Mouse (Mus musculus) kidney, embryonic 15.5 days (tissue): ENCODE measurements around the gene Zfp526. TPM values are rescaled to one million over a fixed set of nuclear protein-coding genes. Genes with fewer than 3 reads are reported as not detected.
"Not testable (repeated sequence)": the region's sequence is repeated elsewhere in the genome, so short reads cannot be mapped to it uniquely, and the experiment has no call there.

Experiments
- ATAC-seq: fragments of 200-750 bp; cut with Nextera tagmentation; replicated peaks from 2 replicates; pipeline ENCODE4 v1.8.0; 2017; ENCODE audit warnings: moderate TSS enrichment; ENCODE audit not compliant: low FRiP score
- H3K27ac ChIP-seq: fragments of 300-500 bp; sonication (generic); 2 replicates; pipeline ENCODE4 v1.5.1; 2015; ENCODE audit warnings: mild to moderate bottlenecking, inconsistent platforms
- H3K27me3 ChIP-seq: fragments of 300-500 bp; sonication (generic); 2 replicates; pipeline ENCODE4 v1.6.1; 2015; ENCODE audit warnings: inconsistent platforms
- H3K36me3 ChIP-seq: fragments of 300-500 bp; sonication (generic); 2 replicates; pipeline ENCODE4 v1.6.1; 2015; ENCODE audit warnings: inconsistent platforms
- H3K4me1 ChIP-seq: fragments of 300-500 bp; sonication (generic); 2 replicates; pipeline ENCODE4 v1.6.1; 2015; ENCODE audit warnings: inconsistent platforms
- H3K4me2 ChIP-seq: fragments of 300-500 bp; sonication (generic); 2 replicates; pipeline ENCODE4 v1.6.1; 2015; ENCODE audit warnings: moderate library complexity, mild to moderate bottlenecking, inconsistent platforms
- H3K4me3 ChIP-seq: fragments of 300-500 bp; sonication (generic); replicated peaks from 2 replicates; pipeline ENCODE4 v1.5.1; 2015; ENCODE audit warnings: mild to moderate bottlenecking, inconsistent platforms
- H3K9ac ChIP-seq: fragments of 300-500 bp; sonication (generic); 2 replicates; pipeline ENCODE4 v1.6.1; 2015; ENCODE audit warnings: mild to moderate bottlenecking, inconsistent platforms
- H3K9me3 ChIP-seq: fragments of 300-500 bp; sonication (generic); replicated peaks from 2 replicates; pipeline ENCODE4 v1.6.1; 2016; ENCODE audit warnings: inconsistent platforms
- WGBS: fragments of 180-500 bp; shearing (Covaris S2); methylation state at CpG from one replicate; pipeline ENCODE4 v1.1.7; 2015; ENCODE audit warnings: mixed read lengths; 5-methylcytosine and 5-hydroxymethylcytosine counted together
- polyA plus RNA-seq: library from polyadenylated mRNA; unstranded; fragments of >200 nt; fragmentation: Nextera tagmentation; extraction: Ambion mirVana; gene quantifications from 2 replicates; pipeline ENCODE4 v1.2.1, GENCODE M21; 2015

Gene Zfp526
- polyA plus RNA-seq, 1 experiment from 2014 or later: 2.5 TPM

DNA sequence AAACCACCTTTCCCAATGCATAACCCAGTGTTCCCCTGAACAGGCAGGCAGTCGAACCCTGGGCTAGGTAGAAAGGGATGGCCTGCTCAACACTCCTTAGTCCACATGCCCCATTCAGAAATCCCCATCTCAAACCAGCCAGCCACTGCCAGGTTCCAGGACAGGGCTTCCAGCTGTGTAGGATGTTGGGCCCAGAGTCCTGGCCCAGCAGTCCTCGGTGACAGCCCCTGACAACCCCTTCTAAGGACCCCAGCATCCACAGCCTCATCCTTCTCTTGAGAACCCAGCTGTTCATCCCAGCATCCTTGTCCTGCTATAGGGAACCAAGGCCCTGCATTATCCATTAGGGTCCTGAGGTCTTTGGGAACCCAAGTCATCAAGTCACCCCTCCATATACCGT is 26.3 kb downstream of the Zfp526 start:
- peaks cover 36% of the 10 kb centered on the region for H3K36me3 ChIP-seq
- peak overlapping the region; percentile 94 for H3K4me2 ChIP-seq
- peaks cover 69% of the 10 kb centered on the region for H3K4me1 ChIP-seq
- ATAC-seq: no peak
- no peaks in the 10 kb centered on the region for H3K27me3 ChIP-seq
- no peaks in the 10 kb centered on the region for H3K9me3 ChIP-seq
- WGBS: 9% methylated on average over 3 of the region's 3 CpGs
- peak overlapping the region; percentile 98 for H3K27ac ChIP-seq
- peak overlapping the region; percentile 75 for H3K9ac ChIP-seq
- peak overlapping the region; percentile 76 for H3K4me3 ChIP-seq

DNA sequence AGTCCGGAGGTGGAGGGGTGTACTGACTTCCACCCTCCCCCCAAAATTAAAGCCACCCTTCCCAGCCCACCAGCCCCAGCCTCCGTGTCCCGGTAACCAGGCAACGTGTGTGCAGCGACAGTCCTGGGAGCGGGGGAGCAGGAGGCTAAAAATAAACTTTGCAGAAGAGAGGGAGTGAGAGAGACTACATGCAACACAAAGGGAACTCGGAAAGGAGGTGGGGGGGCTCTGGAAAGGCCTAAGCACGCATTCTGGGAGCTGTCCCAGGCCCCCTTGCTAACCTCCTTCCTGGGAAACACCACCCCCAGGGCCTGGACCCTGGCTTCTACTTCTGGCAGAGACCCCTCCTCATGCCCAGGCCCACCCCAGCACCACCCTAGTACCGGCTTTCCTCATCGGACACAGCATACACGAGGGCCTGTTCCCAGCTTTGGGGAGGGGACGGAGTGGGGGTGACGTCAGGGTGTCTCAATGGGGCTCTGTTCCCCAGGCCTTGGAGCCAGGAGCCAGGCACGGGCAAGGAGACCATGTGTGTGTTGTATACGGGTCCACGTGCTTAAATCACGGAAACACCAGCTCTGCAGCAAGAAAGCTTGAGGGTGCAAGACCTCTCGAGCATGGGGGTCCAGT is 26.9 kb downstream of the Zfp526 start:
- H3K27me3 ChIP-seq: no peaks in the 10 kb centered on the region
- ATAC-seq: no peak; the same call in 1 of the 2 replicates

DNA sequence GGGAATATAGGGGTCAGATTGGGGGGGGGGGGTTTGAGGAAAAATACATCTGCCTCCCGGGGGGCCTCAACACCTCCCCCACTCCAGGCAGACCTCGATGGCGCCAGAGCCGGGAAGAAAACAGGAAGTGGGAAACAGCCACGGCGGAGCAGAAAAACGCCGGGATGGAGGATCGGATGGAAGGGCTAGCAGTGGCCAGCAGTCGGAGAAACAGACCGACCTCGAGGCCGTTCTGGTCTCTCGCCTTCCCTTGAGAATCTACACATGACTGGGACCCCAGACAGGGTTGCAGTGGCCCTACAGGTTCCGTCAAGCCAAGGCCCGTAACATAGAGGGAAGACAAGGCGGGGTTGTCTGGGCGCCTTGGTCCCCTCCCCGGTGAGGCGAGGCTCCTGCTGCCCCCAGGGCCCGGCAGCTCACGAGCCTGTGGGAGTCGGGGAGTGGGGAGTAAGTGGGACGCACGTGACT is 27.7 kb downstream of the Zfp526 start:
- Histone ChIP-seq H3K9me3 (no peaks in the 10 kb centered on the region), H3K4me2 (peak overlapping the region; percentile 94), H3K36me3 (peaks cover 24% of the 10 kb centered on the region), H3K9ac (peak overlapping the region; percentile 75), H3K27ac (peak overlapping the region; percentile 98), H3K4me3 (peak overlapping the region; percentile 76), H3K4me1 (peaks cover 63% of the 10 kb centered on the region), H3K27me3 (no peaks in the 10 kb centered on the region)
- no peak; the same call in 1 of the 2 replicates for ATAC-seq
- 0% methylated on average over 25 of the region's 25 CpGs for WGBS

More for the DNA sequence above, 26.9 kb downstream of the Zfp526 start:
- H3K9me3 ChIP-seq: no peaks in the 10 kb centered on the region
- H3K9ac ChIP-seq: peak overlapping the region; percentile 75
- H3K36me3 ChIP-seq: peaks cover 30% of the 10 kb centered on the region
- peak overlapping the region; percentile 98 for H3K27ac ChIP-seq
- H3K4me1 ChIP-seq: peaks cover 68% of the 10 kb centered on the region
- peak overlapping the region; percentile 76 for H3K4me3 ChIP-seq
- 2% methylated on average over 18 of the region's 18 CpGs for WGBS
- H3K4me2 ChIP-seq: peak overlapping the region; percentile 94

DNA sequence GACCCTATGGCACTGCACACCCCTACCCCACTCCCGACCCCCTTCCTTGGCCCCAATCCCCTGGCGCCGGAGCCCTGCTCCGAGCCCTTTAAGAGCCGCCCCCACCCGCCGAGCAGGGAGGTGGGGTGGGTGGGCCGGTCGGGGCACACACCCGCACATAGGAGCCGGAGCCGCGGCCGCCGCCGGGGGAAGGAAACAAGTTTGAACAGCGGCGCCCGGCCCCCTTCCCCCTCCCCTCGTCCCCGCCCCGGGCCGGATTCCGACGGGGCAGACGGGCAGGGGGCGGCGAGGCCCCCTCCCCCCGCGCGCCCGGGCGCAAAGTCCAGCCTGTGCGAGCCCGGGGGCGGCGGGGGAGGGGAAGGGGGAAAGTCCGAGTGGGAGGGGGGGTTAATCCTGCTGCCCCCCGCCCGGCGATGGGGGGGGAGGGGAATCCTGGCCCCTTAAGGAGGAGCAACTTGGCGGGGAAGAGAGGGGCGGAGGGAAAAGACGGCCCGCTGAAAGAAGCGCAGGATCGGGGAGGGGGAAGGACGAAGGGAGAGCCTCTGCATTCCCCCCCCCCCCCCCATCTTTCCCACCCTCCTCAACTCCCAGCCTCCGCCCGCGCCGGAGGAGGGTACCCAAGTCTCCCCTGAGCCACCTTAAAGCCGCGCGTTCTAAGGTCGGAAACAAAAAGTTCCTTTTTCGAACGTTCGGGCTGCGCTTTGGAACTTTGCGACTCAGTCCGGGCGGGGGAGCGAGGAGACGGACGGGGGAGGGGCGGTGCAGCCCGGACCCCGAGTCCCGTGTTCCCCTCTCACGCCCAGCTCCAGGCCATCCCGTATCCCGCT is 28.3 kb downstream of the Zfp526 start:
- H3K36me3 ChIP-seq: peaks cover 19% of the 10 kb centered on the region
- H3K9me3 ChIP-seq: no peaks in the 10 kb centered on the region
- ATAC-seq: peak; percentile 67
- H3K4me3 ChIP-seq: peak overlapping the region; percentile 76
- peak overlapping the region; percentile 94 for H3K4me2 ChIP-seq
- peaks cover 56% of the 10 kb centered on the region for H3K4me1 ChIP-seq
- H3K27me3 ChIP-seq: no peaks in the 10 kb centered on the region
- peak overlapping the region; percentile 75 for H3K9ac ChIP-seq
- 0% methylated on average over 50 of the region's 73 CpGs for WGBS
- peak overlapping the region; percentile 98 for H3K27ac ChIP-seq

DNA sequence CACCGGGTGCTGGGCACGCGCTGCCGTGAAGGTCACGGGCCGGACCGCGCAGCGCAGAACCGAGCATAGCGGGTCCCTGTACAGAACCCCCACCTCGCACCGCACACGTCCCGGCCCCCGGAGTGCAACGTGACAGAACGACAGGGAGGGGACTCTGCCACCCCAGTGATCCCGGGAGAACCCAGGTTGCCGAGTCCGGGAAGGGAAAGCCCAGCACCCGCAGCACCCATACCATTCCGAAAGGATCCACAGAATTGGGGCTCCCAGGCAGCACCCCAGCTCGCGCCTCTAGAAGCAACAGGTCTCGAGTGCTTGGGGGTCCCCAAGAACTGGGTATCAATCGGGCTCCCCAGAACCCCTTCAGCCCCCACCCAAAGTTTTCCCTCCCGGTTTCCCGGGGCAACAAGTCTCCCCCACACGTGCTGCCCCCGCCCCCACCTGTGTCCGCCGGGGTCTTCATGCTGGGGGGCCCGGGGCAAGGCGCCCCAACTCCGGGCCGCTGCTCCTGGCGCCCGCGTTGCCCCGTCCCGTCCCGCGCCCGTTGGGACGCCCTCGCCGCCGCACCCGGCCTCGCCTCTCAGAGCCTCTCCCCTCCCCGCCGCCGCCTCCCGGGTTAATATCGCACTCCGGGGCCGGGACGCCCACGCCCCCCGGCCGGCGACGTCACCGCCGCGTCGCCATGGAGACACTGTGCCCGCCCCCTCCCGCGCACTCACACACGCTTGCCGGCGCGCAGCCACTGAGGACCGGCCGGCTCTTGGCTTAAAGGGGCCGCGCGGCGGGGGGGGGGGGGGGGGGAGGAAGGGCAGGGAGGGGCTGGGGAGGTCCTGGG is 29.1 kb downstream of the Zfp526 start, which contains the start of gene Erf:
Gene Erf, minus strand, starts transcription at position 621 of the 832 bp plus-strand sequence.
- under 1% methylated on average over 60 of the region's 81 CpGs for WGBS
- peaks cover 48% of the 10 kb centered on the region for H3K4me1 ChIP-seq
- peak within 1 kb of the TSS; percentile 76 for H3K4me3 ChIP-seq
- H3K9me3 ChIP-seq: no peaks in the 10 kb centered on the region
- peak within 1 kb of the TSS; percentile 98 for H3K27ac ChIP-seq
- peak within 1 kb of the TSS; percentile 75 for H3K9ac ChIP-seq
- peak within 1 kb of the TSS; percentile 94 for H3K4me2 ChIP-seq
- no peaks in the 10 kb centered on the region for H3K27me3 ChIP-seq
- H3K36me3 ChIP-seq: peaks cover 10% of the 10 kb centered on the region
- ATAC-seq: peak; percentile 78

DNA sequence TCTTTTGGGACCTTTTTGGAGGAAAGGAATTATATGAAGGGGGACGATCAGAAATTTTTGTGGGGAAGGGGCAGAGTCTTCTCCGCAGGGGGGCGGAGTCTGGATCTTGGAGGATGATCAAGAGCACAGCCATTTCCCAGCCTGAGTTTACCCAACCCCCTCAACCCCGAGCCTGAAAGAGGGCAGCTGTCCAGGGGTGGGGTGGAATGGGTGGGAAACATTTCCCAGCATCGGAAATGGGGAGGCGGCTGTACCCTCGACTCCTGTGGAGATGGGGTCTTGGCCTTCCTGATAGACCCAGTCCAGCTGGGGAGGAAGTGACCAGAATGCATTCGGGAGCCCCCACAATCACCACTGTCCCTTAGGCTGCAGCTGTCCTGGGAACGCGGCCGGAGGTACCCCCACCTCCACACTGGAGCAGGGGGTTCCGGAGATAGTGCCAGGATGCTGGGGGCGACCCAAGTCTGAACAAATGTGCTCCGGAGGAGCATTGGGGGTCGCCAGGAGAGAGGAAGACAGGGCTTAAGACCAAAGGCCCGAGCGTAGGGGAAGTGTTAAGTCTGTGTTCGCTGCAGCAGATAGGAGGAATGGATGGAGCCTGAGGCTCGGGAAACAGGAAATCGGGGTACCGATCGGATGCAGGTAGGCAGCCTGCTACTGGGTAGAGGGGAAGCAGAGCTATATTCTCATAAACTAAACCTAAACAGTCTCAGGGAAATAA is 30.0 kb downstream of the Zfp526 start:
- no peaks in the 10 kb centered on the region for H3K27me3 ChIP-seq
- peaks cover 39% of the 10 kb centered on the region for H3K4me1 ChIP-seq
- H3K9ac ChIP-seq: peak overlapping the region; percentile 56
- no peaks in the 10 kb centered on the region for H3K9me3 ChIP-seq
- H3K27ac ChIP-seq: peak overlapping the region; percentile 98
- WGBS: 2% methylated on average over 22 of the region's 22 CpGs
- peak; percentile 28 for ATAC-seq
- peak overlapping the region; percentile 94 for H3K4me2 ChIP-seq
- peak overlapping the region; percentile 76 for H3K4me3 ChIP-seq
- H3K36me3 ChIP-seq: peaks cover 2% of the 10 kb centered on the region; the same call in 1 of the 2 replicates

DNA sequence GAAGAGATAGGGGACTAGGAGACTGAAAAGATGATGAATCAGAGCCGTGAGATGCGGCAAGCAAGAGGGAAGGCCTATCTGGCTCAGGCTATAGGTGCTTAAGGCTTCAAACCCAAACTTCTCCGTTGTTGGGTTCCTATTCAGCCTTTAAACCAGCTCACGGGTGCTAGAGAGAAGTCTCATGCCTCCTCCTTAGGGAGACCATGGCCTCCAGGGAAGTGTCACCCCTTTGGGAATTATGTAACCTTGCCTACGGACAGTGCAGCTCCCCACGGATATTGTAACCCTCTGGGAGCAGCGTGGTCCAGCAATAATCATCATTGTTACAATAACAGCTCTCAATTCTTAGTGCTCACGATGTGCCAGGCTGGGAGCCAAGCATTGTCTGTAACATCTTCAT is 30.6 kb downstream of the Zfp526 start:
- H3K27ac ChIP-seq: peak overlapping the region; percentile 98
- peak overlapping the region; percentile 76 for H3K4me3 ChIP-seq
- no peak for ATAC-seq
- no peaks in the 10 kb centered on the region for H3K36me3 ChIP-seq
- H3K27me3 ChIP-seq: no peaks in the 10 kb centered on the region
- 16% methylated on average over 8 of the region's 8 CpGs for WGBS
- H3K4me1 ChIP-seq: peaks cover 34% of the 10 kb centered on the region
- peak overlapping the region; percentile 56; the same call in 1 of the 2 replicates for H3K9ac ChIP-seq
- peak overlapping the region; percentile 94 for H3K4me2 ChIP-seq
- H3K9me3 ChIP-seq: no peaks in the 10 kb centered on the region

DNA sequence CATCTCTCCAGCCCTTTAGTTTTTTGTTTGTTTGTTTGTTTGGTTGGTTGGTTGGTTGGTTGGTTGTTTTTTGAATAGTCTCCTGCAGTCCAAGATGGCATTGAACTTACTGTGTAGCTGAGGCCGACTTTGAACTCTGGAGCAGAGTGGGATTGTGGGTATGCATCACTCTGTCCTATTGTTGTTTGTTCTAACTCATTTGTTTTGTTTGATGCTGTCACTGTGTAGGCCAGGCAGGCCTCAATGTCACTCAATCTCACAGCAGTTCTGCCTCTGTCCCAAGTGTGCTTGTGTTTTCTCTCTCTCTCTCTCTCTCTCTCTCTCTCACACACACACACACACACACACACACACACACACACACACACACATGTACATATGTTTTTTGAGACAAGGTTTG is 40.7 kb downstream of the Zfp526 start:
- H3K27me3 ChIP-seq: no peaks in the 10 kb centered on the region
- ATAC-seq: no peak
- H3K9ac ChIP-seq: no peak overlapping the region
- H3K4me1 ChIP-seq: peaks cover 9% of the 10 kb centered on the region
- no peak overlapping the region for H3K4me2 ChIP-seq
- no peaks in the 10 kb centered on the region for H3K9me3 ChIP-seq
- no peak overlapping the region for H3K27ac ChIP-seq
- H3K4me3 ChIP-seq: no peak overlapping the region
- 82% methylated on average over 1 of the region's 1 CpGs for WGBS
- H3K36me3 ChIP-seq: no peaks in the 10 kb centered on the region

DNA sequence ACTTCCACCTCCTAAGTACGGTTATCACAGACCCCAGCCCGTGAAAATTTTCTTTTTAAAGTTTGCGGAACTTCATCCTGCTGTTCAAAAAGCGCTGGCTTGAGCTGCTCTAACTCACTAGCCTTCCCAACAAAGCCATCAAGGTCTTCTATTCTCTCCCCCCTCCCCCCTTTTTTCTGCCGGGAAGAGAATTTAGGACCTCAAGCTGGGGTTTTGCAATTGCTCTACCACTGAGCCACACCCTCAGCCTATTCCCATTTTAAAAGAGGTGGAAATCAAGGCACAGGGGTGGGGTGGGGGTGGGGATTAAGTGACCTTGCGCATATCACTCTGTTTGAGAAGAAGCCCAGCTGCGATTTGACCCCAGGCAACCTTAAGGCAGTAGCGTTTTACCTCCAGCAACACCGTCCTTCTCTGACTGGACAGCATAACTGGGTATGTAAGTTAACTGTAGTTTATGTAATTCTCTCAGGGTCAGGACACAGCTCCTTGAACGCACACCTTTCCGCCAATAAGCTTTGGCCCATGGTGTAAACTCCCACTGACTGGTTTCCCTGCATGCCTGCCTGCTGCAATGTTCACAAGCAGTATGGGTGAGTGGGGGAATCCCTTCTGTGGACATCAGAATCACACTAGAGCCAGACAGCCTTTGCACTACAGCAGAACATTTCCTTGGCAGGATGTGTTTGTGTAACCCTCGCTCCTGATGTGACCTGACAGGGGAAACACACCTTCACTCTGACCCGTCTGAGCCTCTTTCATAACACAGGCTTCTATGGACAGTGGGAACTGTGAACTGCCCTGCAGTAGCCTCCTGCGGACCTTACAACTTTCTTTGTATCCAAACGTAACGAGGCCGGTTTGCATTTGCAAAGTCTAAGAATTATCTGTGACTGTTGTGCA is 43.0 kb downstream of the Zfp526 start:
- H3K36me3 ChIP-seq: no peaks in the 10 kb centered on the region
- H3K4me1 ChIP-seq: peaks cover 18% of the 10 kb centered on the region
- H3K9ac ChIP-seq: no peak overlapping the region
- H3K4me3 ChIP-seq: no peak overlapping the region
- no peak for ATAC-seq
- H3K27me3 ChIP-seq: no peaks in the 10 kb centered on the region
- H3K27ac ChIP-seq: no peak overlapping the region
- no peaks in the 10 kb centered on the region for H3K9me3 ChIP-seq
- 29% methylated on average over 17 of the region's 17 CpGs for WGBS
- H3K4me2 ChIP-seq: no peak overlapping the region

DNA sequence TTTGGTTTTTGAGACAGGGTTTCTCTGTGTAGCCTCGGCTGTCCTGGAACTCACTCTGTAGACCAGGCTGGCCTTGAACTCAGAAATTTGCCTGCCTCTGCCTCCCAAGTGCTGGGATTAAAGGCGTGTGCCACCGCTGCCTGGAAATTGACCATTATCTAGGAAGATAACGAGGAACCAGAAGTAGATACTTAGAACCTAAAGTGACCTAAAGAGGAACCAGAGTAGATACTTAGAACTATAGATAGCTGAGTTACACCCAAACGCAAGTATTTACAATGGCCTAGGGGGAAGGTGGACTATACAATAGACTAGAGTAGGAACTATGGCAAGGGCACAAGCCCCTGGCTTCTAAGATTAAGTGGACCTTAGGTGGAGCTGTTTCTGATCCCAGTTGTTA is 44.5 kb downstream of the Zfp526 start:
- not testable (repeated sequence) for H3K27ac ChIP-seq, H3K36me3 ChIP-seq, H3K4me3 ChIP-seq, H3K9me3 ChIP-seq, H3K27me3 ChIP-seq, ATAC-seq, H3K4me2 ChIP-seq, H3K9ac ChIP-seq
- H3K4me1 ChIP-seq: peaks cover 33% of the 10 kb centered on the region
- WGBS: 97% methylated on average over 5 of the region's 5 CpGs
